Mouse (Mus musculus): ENCODE measurements around the gene Kctd17.

Kctd17 gene

GRCm38 (mm10) chr15:78481448-78482000 is 53.2 kb downstream of the Kctd17 start:
- in situ Hi-C loops (cut with MboI), result no loop called here

DNA sequence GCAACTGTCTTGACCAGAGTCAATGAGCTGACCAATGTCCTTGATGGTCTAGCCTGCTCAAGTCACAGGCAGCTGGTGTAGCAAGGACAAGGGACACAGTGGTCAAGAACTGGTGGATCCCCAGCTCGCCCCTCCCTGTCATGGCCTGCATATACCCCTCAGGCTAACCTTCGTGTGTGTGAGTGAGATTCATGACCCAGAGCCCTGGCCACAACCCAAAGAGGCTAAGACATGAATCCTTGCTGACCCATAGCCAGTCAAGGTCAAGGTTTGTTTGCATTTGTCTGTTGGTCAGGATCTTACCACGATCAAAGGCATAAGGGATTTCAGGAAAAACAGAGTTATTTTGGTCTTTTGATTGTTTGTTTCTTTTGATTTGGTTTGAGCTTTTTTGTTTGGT is 54.2 kb downstream of the Kctd17 start:
- in situ Hi-C loops (cut with MboI), result no loop called here

GRCm38 (mm10) chr15:78483311-78483710 is 54.9 kb downstream of the Kctd17 start:
- in situ Hi-C loops (cut with MboI), result no loop called here

DNA sequence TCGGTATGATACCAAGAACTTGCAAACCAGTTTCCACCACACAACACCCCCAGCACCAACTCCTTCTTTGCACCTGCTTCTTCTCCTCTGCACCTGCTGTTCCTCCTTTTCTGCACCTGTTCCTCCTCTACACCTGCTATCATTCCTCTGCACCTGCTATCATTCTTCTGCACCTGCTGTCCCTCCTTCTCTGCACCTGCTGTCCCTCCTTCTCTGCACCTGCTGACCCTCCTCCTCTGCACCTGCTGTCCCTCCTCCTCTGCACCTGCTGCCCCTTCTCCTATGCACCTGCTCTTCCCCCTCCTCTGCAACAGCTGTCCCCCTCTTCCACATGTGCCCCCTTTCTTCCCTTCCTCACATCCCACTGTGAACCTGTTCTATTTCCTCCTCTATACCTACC is 58.2 kb downstream of the Kctd17 start:
- in situ Hi-C loops (cut with MboI), result no loop called here

DNA sequence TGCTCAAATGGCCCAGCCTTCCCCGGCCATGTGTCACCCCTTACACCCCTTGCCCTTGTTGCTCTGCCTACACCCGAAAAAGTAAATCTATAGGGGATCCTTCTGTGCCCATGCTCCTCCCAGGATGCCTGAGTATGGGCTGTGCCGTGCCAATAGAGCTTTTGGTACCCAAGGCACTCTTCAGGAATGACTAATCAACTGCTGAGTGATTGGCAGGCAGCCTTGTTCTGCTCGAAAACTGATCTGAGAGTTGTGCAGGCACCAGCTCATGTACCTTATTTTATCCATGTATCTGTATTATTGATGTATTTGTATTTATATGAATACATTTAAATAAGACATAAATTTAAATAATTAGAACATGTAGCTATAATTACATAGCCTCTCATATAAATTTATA is 58.7 kb downstream of the Kctd17 start:
- in situ Hi-C loops (cut with MboI), result no loop called here

All from mature B cell (primary cell).